Mouse (Mus musculus) Muller cell, postnatal 12 days (primary cell): ENCODE data around the gene Rec114.

Experiments
- DNase-seq: peaks from one replicate; pipeline ENCODE4 v3.0.0-alpha.2; 2015; ENCODE audit errors: inconsistent ontology term

Gene Rec114

DNA sequence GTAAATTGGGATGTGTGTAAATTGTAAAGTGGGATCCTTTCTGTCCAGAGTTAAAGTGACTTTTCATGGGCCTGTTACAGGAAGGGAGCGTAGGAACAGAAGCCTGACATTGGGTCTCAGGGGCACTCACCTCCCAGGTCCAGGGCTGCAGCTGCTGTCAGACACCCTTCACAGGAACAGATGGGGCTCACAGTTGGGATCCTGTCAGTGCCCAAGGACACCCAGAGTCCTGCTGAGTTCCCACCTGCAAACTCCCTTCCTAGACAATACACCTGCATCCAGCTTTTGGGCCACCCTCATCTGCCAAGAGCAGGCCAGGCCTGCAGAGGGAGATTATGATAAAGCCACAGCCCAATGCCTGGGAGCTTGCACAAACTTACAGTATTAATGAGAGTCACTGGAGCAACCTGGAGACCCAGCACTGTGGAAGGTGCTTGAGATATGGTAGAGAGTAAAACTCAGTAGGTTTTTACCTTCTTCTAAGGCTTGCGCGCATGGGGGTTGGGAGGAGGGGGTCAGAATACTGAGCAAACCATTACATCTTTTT lies at the start of gene Rec114:
Gene Rec114 (minus strand): TSS at position 263 of the 547 bp plus-strand sequence.
- DNase-seq: no peak

- no peak for DNase-seq
Observed at GRCm38 (mm10) chr9:58789476-58789875, 45.7 kb upstream of the Rec114 start.

GRCm38 (mm10) chr9:58775363-58775762 lies 31.6 kb upstream of the Rec114 start:
- DNase-seq: no peak

GRCm38 (mm10) chr9:58774761-58775160 lies 31.0 kb upstream of the Rec114 start:
- DNase-seq: no peak

DNA sequence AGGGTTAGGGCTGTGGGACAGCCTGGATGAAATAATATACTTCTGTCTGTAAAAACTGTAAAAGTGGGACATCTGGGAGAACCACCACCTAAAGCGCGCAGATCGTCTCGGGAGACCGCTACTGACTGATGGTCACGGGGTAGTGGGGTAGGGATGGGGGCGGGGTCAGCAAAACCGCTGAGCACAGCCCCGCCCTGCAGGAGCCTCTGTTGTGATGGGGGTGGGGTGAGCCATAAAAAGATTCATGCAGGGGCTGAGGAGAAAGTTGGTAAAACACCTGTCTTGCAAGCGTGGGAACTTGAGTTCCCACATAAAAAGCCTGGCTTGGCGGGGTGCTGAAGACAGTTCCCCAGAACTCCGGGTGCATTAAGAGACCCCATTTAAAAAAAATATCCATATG lies 26.2 kb upstream of the Rec114 start:
- DNase-seq: no peak

DNA sequence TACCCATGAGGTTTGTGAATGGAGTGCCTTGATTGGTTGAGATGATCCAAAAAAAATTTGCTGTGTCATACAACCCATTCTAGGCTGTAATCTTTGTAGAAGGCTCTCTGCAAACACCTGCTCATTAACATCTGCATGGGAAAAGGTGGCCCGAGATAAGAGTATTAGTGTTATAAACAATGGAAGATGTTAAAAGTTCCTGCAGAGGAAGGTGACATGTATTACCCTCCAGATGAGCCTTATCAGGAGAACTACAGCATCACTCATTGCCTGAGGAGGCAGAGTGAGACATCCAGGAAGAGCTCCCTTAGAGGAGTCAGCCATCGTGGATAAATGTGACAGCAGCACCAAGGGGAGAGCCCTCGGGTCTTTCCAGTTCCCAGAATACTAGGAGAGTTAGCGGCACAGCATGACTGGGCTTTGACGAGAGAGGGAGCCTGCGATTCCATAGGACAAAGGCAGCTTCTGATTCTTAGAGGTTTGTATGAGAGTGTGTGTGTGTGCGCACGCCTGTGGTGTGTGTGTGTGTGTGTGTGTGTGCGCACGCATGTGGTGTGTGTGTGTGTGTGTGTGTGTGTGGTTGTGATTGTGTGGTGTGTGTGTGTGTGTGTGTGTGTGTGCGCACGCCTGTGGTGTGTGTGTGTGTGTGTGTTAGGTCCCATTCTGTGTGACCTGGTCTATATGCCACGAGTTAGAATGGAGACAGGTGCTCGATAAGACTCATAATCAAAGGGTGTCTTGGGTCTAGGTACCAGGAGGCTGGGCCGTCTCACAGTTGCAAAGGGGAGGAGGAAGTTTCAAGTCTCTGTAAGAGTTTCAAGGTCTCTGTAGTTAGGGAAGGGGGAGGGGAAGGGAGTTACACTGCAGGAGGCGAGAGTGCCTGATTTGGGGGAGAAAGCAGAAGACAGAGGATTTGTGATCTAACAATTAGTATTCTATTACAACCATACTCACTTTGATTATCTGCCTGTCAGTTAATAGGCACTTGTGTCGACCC lies 23.5 kb upstream of the Rec114 start:
- DNase-seq: no peak

DNA sequence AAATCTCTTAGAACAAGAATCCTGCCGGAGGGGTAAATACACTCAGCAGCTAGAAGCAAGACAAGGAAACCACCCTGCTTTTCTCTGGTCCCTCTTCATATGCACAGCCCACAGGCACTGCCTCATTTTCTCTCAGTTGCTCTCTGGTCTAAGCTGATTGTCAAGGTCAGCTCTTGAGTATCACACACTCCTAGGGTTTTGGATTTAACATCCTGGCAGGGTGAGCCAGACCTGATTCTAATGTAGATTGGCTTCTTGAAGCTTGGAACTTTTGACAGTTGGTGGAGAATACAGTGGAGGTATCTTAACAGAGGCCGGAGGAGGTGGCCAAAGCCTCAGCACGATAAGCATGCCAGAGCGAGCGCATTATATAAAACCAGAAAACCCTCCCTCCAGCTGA lies 20.6 kb upstream of the Rec114 start:
- DNase-seq: no peak

DNA sequence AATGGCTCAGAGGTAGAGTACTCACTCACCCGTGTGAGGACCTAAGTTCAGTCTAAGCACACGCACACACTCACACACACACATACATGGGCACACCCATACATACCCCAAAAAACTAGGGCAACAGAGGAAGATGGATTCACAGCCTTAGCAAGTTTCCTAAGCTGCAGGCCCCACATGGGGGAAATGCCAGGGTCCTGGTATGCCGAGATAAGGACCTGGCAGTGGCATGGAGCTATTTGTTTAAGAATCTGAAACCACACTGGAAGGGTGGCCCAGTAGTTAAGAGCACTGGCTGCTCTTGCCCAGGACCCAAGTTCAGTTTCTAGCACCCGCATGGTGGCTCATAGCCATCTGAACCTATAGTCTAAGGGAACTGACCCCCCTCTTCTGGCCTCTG lies 19.4 kb upstream of the Rec114 start:
- no peak for DNase-seq

DNA sequence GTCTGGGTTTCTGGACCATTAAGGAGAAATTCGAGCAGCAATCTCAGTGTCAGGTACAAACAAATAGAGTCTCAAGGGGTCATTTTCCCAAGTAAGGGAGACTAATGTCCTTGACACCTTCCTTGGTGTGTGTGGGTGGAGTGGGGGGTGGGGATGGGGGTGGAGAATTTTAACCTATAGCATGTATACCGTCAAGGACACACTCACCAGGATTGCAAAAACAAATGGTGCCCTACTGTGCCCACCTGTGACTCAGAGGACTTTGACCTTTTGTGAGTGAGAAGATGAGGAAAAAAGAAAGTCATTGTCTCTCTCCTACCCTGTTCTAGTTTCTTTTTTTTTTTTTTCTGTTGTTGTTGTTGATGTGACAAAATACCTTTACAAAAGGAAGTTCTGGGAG lies 18.3 kb upstream of the Rec114 start:
- no peak for DNase-seq

GRCm38 (mm10) chr9:58758754-58759153 lies 15.0 kb upstream of the Rec114 start:
- DNase-seq: no peak

- no peak for DNase-seq
Observed at GRCm38 (mm10) chr9:58756371-58757132, 12.8 kb upstream of the Rec114 start.

DNA sequence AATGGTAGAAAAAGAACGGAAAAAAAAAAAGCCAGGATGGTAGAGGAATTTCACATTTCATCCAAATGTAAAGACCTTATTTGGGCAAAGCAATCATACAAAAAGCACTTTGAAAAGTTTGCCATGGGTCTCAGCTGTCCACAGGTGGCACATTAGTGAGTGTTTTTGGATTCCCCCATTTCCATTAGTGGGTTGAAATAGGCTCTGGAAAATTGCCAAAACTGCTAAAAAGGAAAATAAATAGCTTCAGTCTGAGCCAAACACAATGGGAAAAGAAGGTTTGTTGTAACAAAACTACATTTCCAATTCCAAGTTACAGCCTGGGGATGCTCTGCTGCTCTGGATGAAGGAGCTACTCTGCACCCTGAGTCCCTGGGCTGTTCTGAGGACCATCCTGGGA lies 9.8 kb upstream of the Rec114 start:
- DNase-seq: no peak

DNA sequence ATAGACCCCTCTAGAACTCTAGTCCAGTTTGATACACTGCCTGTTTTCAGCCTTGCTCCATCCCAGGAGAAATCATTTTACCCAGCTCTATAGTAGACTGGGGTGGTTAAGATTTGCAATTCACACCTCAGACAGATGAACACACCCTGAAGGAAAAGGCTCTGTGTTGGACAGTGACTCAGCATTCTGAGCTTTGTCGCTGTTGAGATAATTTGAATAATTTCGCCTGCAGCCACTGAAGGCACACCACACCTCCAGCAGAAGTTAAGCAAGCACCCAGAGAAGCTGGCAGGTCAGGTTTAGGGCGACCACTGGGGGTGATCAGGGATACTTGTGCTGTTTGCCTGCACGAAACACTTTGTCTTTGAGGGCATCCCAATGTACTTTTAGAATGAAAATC lies 4.4 kb upstream of the Rec114 start:
- no peak for DNase-seq

DNA sequence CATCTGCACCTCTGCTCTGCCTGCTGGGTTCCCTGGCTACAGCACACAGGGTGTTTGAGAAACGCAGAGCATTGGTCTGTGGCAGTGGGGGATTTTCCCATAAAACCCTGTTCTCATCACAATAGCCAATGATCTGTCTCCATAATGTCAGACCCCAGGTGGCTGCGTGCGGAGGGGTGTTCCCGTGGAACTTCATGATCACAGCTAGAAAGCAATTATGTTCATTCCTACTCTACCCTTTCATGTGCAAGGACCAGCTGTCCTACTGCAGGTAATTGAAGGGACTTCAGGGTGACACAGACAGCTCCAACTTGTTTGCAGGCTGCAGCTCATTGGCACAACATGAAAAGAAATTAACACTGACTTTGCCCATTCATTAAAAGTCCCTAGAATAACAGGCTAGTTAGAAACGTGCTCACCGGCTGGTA lies 3.6 kb upstream of the Rec114 start:
- DNase-seq: no peak

- DNase-seq: no peak
Observed at GRCm38 (mm10) chr9:58742692-58743091, 1.1 kb downstream of the Rec114 start.

- no peak for DNase-seq
Observed at GRCm38 (mm10) chr9:58741369-58741768, 2.4 kb downstream of the Rec114 start.

DNA sequence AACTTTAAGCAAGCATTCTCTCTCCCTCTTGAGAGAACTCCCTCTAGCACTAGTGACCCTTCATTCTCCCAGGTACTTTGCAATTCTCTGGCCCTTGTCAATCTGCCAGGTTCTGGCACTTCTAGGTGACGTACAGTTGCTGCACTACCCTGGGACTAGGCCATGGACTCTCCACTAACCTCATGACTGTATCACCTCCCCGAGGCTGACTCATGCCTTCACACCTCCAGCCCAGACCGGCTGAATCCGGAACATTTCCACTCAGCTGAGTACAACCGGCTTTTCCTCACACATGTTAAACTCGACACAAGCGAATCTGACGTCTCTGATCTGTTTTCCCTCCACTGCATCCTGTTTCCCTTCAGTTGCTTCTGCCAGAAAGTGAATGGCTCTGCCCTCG lies 4.0 kb downstream of the Rec114 start:
- DNase-seq: peak; percentile 45

GRCm38 (mm10) chr9:58723165-58723564 lies 20.6 kb downstream of the Rec114 start:
- no peak for DNase-seq

- no peak for DNase-seq
Observed at GRCm38 (mm10) chr9:58722151-58722550, 21.6 kb downstream of the Rec114 start.

GRCm38 (mm10) chr9:58721021-58721420 lies 22.7 kb downstream of the Rec114 start:
- no peak for DNase-seq

DNA sequence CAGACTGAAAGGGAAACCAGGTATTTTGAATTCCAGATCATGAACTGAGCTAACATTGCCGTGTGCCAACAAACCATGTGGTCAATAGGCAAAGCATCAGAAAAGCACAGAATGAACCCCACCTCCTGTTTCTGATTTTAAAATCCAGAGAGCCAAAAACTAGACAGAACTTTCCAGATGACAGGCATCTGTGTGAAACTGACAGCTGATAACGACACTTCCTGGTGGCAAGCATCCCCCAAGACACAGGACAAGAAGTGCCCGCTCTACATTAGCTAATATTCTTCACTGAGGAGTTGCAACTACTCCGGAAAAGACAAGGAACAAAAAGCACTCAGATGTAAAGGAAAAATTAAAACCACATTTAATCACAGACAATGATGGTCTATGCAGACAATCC lies 23.6 kb downstream of the Rec114 start:
- DNase-seq: no peak

DNA sequence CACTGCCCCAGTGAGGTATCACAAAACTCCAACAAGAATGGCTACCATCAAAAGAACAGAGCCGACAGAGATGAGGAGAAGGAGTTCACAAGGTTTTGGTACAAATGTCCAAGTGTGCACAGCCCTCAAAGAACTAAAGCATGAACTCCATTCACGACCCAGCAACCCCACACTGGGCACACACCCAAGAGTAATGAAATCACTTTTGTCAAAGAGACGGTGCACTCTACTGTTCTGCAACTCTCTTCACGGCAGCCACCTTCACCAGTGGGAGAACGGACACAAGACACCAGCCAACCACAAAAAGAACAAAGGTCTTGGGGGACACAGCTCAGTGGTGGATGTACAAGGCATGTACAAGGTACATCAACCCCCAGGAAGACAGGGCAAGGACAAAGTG lies 24.3 kb downstream of the Rec114 start:
- no peak for DNase-seq
